Mouse (Mus musculus): ENCODE results near the gene Tmem178b.

The Tmem178b gene

DNA sequence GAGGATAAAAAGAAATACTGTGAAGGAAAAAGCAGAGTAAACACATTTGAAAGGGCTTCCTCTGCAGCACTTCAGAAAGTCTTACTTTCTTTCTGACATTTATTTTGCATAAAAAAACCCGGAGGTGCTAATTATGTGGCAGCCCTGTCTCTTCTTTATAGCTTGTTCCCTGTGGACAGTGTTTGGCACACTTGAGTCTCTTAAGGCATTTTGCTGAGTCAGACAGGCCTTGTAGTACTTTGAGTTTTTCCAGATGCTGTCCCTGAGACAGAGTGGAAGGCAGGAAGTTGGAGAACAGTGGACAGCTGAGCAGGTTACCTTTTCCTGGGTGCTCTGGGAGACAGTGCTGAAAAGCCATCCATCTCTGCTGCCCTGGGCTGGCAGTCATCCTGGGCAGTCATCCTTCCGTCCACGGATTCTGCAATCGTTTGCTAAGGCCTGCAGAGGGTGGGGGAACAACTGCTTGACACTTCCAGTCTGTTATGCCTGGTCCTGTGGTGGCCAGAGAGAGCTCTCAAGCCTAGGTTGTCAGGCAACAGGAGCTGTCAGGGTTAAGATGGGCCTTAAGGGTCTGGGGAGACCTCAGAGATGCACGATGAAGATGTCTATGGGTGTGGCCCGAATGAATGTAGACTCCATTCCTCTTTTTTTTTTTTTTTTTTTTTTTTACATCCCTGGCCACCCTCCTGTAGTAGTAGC, 46.1 kb downstream of the Tmem178b start:
- no peak for DNase-seq (ENCODE audit: low read depth)

DNA sequence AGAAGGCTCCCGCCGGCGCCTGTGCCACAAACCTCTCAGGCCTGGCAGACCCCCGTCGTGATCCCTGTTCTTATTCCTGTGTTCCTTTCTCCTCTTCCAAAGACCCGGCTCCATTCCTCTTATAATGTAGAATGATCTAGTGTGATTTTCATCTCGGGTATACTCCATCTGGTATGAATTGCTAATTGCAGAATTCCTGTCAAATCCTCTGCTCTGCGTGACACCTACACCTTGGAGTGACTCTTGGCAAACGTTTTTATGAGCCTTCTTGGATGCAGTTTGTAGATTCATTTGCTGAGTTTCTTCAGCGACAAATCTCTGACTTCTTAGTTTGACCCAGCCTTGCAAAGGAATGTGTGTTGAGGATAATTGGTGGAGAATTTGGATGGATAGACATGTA, 53.4 kb downstream of the Tmem178b start:
- DNase-seq (ENCODE audit: low read depth) = no peak

DNA sequence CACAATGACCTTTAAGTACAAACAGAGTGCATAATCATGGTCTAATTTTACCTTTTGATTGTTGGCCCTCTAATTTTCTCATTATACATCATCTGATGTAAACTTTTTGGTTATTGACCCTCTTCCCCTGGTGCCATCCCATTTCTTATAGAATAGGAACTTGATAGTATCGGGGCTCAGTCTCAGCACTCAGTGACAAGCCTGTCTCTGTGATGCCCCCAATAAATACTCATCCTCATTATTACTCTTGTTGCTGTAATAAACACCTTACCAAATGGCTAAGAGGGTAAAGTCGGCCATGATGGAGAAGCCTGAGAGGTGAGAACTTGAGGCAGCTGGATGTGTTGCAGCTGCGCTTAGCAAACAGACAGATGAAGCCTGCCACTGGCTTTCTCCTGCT, 63.5 kb downstream of the Tmem178b start:
- DNase-seq (ENCODE audit: low read depth) = no peak

DNA sequence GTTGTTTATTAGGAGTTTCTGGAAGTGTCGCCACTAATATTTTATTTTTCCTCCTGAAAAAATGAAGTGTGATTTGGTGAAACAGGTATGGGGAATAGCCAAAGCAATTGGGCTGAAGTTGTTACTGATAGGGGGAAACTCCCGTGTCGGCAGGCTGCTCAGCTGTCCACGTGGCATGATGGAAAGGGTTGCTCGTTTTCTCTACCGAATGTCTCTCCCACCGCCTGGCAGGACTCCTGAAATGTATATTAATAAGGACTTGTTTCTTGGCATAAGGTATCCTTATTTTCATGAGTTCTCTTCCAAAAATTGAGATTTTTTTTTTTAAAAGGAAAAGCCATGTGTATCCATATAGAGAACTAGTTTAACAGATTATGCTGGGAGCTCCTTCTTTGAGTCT, 67.8 kb downstream of the Tmem178b start:
- no peak for DNase-seq (ENCODE audit: low read depth)

DNA sequence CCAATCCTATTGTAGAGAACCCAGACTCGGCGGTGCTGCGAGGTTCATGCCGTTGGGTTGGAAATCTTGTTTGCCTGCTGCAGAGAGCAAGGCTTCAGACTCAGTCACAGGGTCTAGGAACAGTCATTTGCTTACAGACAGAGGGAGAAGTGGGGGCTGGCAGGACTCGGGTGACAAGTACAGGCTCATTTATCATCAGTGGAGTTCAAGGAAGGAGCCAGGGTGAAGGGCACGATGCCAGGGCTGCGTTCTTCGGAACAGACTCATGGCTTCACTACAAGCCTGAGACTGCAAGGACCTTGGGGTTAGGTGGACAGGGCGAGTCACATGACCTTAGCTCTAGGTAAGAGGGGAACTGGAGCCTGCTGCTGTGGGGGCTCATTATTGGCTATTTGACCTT, 71.8 kb downstream of the Tmem178b start:
- no peak for DNase-seq (ENCODE audit: low read depth)

DNA sequence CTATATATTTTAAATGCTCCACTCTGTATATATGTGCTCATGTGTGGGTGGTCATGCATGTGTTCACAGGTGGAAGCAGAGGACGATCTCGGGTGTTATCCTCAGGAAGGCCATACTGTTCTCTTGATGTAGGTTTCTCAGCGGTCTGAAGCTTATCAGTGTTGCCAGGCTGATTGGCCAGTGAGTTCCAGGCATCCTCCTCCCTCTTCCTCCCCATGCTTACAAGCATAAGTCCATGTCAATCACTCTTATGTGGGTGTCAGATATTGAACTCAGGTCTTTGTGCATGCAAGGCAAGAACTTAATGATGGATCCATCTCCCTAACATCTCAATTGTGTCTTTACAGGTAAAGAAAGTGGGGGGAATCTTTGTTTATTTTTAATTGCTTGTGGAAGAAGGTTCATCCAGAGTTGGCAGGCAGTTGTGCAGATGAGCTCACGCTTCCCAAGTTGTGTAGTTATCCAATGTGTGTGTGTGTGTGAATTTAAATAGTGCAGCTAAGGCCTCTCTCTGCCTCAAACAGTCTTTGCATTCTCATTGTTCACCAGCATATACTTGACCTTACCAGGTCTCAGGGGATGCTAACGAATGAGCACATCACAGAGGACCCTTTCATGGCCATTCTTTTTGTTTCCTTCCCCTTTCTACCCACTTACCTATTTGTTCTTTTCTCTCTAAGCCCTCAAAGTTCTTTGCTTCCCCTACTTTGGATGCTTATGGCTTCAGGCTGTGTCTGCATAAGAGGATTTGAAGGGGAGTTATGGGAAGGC, 72.8 kb downstream of the Tmem178b start:
- no peak for DNase-seq (ENCODE audit: low read depth)

DNA sequence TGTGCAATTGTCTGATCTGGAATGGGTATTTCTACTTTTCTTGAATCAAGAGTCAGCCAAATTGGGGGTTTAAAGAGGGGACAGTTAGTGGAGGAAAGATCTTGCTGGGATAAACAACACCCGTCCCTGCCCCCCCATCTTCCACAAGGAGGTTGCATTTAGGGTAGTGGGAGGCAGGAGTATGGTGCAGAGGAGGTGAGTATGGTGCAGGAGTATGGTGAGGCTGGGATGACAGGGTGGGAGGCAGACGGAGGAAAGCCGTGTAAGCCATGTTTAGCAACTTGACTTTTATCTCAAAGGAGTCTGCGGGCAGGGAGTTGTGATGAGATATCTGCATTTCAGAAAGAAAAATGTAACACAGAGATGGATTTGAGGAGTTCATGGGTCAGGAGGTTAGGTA, 73.5 kb downstream of the Tmem178b start:
- no peak for DNase-seq (ENCODE audit: low read depth)

DNA sequence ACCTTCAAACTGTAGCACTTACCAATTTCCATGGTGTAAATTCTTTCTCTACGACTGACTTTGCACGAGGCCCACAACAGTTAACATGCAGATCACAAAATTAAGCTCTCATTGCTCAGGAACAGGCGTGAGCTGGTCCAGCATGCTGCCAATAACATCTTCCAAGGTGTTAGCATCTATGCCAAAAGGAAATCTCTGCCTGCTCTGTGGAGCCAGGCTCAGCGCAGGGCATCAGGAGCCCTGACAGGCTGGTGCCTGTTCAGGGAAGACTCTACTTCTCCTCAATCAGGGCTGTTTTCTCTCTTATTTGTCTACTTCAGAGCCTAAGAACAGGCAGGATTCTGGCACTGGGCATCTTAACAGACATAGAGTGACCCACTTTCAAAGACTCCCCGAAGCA, 80.9 kb downstream of the Tmem178b start:
- DNase-seq (ENCODE audit: low read depth) = no peak

DNA sequence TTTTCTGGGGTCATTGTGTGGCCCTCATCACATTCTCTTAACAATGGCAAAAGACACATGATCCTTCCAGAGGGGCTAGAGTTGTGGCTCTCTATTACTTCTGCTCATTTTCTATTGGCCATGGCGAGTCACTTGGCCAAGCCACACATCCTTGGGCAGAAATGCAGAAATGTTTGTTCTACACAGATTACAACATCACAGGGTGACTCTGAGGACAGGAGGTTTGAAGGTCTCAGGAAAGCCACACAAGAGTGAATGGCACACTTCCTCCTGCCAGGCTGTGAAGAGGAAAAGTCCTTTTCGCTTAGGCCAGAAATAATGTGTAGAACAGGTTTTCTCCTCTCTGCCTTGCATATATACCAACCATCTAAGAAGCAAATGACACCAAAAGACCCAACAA, 82.1 kb downstream of the Tmem178b start:
- no peak for DNase-seq (ENCODE audit: low read depth)

DNA sequence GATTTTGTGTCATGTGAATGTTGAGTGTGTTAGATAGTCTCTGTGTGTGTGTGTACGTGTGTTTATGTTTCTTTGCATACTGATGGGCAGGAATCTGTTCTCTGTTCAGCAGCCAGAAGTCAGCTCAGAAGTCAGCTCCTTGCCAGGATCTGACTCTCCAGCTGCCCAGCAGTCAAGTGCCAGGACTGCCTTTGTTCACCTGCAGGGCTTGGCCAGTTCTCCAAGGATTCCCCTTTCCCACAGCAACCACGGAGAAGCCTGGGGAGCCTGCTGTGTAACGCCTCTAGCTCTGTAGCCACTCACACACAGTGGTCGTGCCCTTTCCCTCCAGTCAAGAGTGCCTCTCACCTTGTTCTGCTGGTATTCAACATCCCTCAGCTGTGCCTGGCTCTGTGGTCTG, 91.5 kb downstream of the Tmem178b start:
- DNase-seq (ENCODE audit: low read depth) = no peak

DNA sequence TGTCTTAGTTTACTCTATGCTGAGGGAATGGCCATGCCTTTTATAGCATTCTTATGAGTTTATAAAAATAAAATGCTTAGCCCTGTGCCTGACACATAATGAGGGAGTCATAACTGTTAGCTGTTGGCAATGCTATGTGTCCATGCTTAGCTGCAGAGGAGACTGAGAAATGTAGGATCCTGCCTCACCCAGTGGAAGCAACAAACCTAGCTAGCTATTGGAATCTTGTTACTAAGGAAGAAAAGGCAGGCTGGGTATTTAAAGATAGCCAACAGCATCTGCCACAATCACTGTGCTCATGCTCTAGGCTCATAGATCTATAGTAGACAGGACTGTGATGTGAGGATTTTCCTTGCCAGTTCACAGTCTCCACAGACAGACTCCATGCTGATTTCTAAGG, 97.2 kb downstream of the Tmem178b start:
- DNase-seq (ENCODE audit: low read depth) = no peak

DNA sequence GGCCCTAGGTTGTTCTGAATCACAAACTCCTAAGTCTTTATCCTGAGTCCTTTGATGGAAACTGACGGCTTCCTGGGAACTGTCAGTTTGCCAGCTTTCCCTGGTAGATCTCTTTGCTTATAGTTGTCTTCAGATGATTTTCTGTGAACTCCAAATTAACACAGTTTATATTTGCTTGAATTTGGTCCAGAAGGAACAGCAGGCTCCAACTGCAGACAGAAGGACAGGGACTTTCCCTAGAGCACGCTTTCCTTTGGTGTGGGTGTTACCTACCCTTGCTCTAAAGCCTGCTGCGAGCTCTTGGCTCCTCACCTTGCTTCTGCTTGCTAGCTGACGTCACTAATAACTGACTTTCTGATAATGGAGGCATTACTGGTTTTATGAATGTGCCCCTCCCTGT, 105.9 kb downstream of the Tmem178b start:
- no peak for DNase-seq (ENCODE audit: low read depth)

DNA sequence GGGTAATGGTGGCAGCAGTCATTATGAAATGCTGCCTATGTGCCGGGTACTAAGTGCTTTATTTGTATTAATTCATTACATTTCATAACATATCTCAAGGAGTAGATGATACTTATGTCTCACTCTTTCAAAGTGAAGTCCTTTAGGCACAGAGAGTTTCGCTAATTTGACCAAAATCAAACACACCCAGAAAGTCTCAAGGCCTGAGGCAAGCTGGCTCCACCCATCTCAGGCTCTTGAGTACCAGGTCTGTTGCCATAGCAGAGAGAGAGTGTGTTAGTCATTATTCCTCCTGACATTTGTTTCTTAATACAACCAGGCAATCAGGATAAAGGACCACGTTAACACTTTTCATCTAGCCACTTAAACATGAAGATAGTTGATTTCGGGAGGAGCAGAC, 117.7 kb downstream of the Tmem178b start:
- DNase-seq (ENCODE audit: low read depth) = no peak

DNA sequence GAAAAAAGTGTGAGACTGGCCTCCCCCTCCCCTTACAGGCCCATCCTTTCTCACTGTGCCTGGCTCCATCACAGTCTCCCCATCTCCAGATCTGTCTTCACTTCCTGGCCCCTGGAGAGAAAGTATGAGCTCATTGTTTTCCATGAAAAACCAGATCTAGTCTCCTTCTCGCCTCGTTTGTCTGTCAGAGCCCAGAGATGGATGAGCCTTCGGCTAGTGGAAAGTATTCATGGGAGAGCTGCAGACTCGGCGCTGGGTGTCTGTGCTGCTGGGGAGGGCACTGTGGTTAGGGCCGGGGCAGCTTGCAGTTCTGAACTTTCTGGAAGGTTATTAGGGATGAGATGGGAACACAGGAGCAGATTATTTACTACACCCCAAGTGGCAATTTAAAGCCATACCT, 118.9 kb downstream of the Tmem178b start:
- no peak for DNase-seq (ENCODE audit: low read depth)

DNA sequence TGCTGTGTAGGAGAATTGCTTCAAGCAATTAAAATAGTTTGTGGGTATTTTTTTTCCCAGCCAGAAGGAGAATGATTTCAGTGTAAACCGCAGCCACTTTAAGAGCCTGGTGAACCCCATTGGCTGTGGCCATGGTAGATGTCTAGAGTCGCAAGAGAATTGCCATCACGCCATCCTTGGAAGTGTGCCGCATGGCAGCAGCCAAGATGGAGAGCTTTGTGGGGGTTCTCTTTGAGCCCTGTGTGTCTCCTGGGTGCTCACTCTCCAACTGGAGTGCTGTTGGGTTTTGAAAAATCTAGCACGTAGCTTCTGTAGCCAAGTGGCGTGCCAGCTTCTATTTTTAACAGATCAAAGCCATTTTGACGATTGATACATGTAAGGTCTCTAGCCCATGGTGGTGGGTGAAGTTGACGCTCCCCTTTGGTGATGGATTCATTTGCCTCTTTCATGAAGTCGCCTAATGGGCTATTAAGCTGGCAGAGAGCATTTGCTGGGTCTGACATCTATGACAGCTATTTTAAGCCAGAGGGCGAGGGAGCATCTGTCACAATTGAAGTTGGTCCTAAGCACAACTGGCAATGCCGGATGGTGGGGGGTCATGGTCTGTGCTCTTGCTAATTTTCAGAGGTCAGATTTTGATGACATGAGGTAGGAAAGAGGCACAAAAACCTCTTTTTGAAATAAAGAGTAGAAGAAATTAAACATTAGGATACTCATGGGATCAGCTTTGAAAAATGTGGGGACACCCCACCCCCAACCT, 133.1 kb downstream of the Tmem178b start:
- DNase-seq (ENCODE audit: low read depth) = no peak

DNA sequence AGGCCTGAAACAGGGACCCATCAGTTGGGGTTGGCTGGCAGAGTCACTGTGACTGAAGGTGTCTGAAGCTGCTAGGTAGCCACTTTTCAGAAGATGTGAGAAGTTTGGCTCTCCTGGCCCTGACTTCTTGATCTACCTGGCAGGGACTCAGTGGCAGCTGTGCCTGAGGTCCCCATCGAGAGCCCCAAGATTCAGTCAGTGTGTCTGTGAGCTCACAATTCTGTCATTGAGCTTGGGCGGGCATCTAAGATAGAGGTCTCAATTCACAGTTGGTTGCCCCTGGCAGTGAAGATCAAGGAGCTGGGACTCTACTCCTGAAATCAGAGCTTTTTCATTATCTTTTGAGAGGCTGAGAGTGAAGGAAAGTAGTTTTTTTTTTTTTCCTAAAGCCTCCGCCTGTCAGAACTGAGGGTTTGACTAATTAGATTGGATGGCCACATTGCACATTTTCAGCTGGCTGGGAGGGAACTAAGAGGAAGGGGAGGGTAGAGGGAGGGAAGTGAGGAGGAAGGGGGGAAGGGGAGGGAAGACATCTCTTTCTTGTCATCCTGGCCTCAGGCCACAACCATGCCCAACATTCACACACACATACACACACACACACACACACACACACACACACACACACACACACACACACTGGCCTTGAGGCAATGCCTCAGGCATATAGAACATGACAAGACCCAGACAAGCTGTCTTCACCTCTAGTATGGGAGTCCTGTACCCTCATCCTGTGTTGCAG, 135.3 kb downstream of the Tmem178b start:
- no peak for DNase-seq (ENCODE audit: low read depth)

DNA sequence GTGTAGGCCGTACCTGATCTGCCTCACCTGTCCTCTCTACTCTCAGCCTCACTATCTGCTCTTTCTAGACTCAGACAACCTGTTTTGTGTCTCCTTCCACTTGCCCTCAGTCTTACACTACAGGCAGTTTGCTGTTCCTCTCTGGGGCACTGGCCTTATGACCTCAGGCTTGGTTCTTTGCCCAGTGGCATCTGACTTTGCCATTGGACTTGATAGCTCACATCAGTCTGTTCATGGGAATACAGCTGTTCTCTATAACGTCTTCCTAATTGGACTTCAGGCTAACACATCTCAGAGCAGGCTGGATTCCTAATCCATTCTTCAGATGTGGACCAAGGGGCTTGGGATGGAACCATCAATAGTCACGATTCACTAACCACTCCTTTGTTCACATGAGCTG, 136.6 kb downstream of the Tmem178b start:
- no peak for DNase-seq (ENCODE audit: low read depth)

DNA sequence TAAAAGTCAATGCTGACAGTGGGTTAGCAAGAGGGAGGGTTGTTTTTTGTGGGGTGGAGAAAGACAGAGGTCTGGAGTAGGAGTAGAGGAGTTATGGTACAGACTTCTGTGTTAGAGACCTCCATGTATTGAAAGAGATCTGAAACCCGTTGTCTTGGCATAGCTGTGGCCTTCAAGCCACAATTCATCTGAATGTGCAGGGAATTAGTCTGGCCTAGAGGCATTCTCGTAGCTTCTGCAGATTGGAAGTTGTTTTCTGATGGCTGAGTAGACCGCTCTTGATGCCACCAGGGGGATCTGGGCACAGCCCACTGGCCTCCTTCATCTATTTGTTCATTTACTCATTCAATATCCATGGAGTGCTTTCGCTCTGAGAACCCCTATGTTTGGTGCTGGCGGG, 138.0 kb downstream of the Tmem178b start:
- DNase-seq (ENCODE audit: low read depth) = no peak

DNA sequence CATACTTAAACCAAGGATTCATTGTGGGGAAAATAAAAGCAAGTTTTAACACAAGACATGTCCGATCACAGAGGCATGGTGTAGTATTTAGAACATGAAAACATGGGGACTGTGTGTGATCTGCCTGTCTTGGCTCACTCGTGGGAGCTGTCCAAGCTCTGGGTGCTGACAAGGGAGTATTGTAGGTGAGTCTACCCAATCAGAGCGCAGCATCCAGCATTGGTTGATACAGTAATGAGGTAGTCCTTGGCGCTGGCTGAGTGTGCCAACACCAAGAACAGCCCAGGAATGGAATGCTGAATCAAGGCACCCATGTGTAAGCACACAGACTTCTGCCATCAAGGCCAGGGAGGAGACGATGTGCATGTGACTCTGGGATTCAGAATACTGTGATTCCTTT, 138.5 kb downstream of the Tmem178b start:
- no peak for DNase-seq (ENCODE audit: low read depth)

DNA sequence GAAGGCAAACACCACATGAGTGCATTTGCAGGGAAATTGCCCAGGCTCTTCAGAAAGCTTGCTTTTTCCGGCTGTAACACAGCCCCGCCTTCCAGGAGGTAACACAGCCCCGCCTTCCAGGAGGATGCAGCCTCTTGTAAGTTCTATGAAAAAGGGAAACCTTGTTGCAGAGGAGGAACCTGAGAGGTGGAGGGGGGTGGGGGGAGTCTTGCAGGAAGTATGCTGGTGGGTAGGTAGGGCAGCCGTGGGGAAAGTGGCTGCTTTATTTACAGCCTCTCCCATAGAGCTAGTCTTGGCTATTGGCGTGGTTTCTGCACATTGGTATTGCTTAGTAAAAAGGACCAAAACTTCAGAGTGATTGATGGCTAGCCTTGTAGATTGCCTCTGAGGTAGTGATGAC, 140.3 kb downstream of the Tmem178b start:
- DNase-seq (ENCODE audit: low read depth) = no peak

DNA sequence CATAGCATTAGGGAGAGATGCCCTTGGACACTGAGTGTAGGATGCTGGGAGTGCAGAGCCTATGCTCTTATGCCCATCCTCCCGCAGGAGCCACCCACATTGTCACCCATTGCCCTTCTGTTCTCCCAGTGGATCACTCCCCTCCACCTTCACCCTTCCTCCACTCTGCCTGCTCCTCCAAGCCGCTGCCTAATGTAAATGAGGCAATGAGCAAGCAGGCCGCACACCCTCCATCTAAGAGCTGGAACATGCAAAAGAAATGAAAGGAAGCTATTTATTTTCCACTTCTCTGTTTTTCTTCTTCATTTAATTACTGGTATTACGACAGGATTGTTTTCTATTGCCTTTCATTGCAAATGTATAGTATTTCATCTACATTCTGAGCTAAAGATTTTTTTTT, 142.1 kb downstream of the Tmem178b start:
- no peak for DNase-seq (ENCODE audit: low read depth)

DNA sequence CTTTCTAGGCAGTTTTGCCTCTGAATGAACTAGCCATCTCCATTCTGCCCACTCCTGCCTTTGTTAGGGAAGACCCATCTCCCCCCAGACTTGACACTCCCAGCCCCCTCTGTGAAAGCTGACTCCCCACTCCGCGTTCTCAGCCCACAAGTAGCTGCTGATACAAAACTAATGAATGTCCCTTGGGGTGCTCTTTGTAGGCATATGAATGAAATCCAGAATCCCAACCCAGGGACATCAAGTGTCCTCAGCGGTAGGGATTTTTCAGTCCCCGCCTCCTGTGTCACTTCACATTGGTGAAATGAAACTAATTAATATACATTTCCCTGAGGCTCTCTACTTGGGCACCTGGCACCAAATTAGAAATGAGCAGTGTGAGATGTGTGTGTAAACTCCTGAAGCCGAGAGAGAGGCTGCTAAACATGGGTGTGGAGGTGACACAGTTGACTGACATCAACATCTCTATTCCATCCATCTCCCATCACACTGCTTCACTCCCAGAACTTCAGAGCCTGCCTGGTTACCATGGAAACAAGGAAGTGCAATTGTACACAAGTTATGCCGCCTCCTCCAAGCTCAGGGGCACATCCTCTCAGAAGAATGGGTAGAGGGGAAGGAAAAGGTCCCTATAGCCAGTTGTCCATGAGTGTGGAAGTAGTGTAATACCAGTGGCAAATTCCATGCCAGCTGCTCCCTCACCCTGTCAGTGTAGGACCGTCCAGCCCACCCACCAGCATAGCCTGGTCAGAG, 142.8 kb downstream of the Tmem178b start:
- DNase-seq (ENCODE audit: low read depth) = no peak
